Mouse (Mus musculus): Measurements from ENCODE around the gene Fam171a2. TPM values are rescaled to one million over a fixed set of nuclear protein-coding genes. Genes with fewer than 3 reads are reported as not detected.

Fam171a2 gene
- polyA plus RNA-seq, 1 experiment from 2014 or later, result 0.28 TPM

DNA sequence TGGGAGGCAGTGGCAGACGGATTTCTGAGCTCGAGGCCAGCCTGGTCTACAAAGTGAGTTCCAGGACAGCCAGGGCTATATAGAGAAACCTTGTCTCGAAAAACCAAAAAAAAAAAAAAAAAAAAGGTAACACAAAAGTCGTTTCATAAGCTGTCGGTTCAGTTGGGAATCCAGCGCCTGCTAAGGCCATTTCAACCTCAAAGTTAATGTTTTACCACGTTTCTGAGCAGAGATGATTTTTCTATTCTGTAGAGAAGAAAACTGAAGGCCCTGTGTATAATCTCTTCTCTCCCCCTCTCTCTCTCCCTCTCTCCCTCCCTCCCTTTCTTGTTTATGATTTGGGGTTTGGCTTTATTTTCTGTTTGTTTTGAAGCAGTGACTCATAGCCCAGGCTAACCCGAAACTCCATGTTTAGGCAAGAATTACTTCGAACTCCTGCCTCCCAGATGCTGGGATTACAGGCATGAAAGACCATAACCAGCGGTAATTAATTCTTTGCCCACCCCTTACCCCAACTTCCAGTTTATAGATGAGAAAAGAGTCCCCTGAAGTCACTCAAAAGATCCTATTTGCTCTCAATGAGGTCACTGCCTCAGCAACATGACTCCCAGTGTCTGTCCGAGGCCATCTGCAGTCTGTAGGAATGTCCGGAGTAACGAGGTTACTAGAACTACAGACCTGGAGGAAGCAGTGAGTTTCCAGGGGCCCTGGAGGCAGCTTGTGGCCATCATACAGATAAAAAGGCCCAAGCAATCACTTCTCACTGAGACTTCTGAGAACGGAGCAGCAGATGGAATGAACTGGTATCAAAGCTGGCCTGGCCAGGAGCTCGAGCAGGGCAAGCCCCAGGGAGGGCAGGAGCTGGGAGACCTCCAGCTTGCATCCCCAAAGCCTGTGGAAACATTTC, 38.3 kb downstream of the Fam171a2 start:
- H3K36me3 ChIP-seq (replicated peaks), result peaks cover 23% of the 10 kb centered on the region
- H3K27ac ChIP-seq (replicated peaks), result peak overlapping the region; percentile 98
- H3K9me3 ChIP-seq (replicated peaks), result no peaks in the 10 kb centered on the region
- peak overlapping the region; percentile 59 for H3K9ac ChIP-seq
- ATAC-seq (ENCODE audit: insufficient read depth), result no peak
- H3K27me3 ChIP-seq, result peaks cover 9% of the 10 kb centered on the region
- H3K4me2 ChIP-seq, result peak overlapping the region; percentile 95
- 35% methylated on average over 15 of the region's 15 CpGs for WGBS (ENCODE audit: insufficient replicate concordance)
- H3K4me1 ChIP-seq (replicated peaks), result peaks cover 66% of the 10 kb centered on the region
- peak overlapping the region; percentile 92 for H3K4me3 ChIP-seq (replicated peaks)

DNA sequence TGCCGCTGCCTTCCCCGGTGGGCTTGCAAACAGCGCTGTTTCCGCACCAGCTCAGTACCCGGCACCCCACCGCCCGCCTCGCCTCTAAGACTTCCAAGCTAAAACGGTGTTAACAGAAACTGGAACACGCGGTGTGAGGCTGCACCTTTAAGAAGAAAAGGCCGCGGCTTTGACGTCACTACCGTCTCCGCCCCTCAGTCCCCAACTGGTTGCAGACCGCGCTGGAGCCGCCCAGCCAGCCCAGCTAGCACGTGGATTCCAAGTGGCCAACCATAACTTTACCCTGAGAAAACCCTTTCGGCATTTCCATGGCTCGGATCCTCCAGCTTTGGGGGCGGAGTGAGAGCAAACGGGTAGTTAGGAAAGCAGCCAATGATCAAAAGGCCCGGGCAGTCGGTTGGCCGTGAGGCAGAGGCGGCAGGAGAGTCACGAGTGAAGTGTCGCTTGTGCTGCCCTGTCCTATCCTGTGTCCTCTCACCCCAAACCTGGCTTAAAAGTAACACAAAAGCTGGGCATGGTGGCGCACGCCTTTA, 39.1 kb downstream of the Fam171a2 start:
- peak overlapping the region; percentile 99 for H3K9ac ChIP-seq
- peaks cover 71% of the 10 kb centered on the region for H3K4me1 ChIP-seq (replicated peaks)
- H3K27ac ChIP-seq (replicated peaks), result peak overlapping the region; percentile 98
- under 1% methylated on average over 32 of the region's 32 CpGs for WGBS (ENCODE audit: insufficient replicate concordance)
- ATAC-seq (ENCODE audit: insufficient read depth), result peak; percentile 81
- no peaks in the 10 kb centered on the region for H3K9me3 ChIP-seq (replicated peaks)
- peak overlapping the region; percentile 95 for H3K4me2 ChIP-seq
- peaks cover 31% of the 10 kb centered on the region for H3K36me3 ChIP-seq (replicated peaks)
- H3K27me3 ChIP-seq, result peaks cover 6% of the 10 kb centered on the region
- H3K4me3 ChIP-seq (replicated peaks), result peak overlapping the region; percentile 92

DNA sequence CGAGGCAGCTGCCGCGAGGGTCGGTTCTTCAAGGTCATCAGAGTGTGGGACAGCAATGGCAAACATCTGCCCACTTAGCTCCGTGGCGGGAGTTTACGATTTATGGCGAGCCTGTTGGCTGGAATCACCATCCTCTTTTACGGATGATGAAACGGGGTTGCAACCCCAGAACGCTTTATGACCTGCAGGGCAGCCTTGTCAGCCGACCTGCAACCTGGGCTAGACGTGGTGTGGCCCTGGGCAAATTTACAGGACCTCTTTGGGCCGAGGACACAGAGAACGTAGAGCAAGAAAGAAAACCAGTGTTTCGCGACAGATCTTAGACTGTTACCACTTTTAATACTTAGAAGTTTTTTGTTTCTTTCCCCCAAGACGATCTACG, 39.7 kb downstream of the Fam171a2 start, which contains the start of gene Slc25a39:
Slc25a39 (minus strand) TSS at position 113 of the 382 bp plus-strand sequence.
- Histone ChIP-seq H3K9ac (peak within 1 kb of the TSS; percentile 99), H3K4me2 (peak within 1 kb of the TSS; percentile 95), H3K27ac (replicated peaks) (peak within 1 kb of the TSS; percentile 98), H3K36me3 (replicated peaks) (peaks cover 36% of the 10 kb centered on the region), H3K9me3 (replicated peaks) (no peaks in the 10 kb centered on the region), H3K4me3 (replicated peaks) (peak within 1 kb of the TSS; percentile 92), H3K27me3 (peaks cover under 1% of the 10 kb centered on the region; the same call in 1 of the 2 replicates), H3K4me1 (replicated peaks) (peaks cover 71% of the 10 kb centered on the region)
- WGBS (ENCODE audit: insufficient replicate concordance), result under 1% methylated on average over 19 of the region's 19 CpGs
- peak; percentile 21; the same call in 1 of the 2 replicates for ATAC-seq (ENCODE audit: insufficient read depth)

DNA sequence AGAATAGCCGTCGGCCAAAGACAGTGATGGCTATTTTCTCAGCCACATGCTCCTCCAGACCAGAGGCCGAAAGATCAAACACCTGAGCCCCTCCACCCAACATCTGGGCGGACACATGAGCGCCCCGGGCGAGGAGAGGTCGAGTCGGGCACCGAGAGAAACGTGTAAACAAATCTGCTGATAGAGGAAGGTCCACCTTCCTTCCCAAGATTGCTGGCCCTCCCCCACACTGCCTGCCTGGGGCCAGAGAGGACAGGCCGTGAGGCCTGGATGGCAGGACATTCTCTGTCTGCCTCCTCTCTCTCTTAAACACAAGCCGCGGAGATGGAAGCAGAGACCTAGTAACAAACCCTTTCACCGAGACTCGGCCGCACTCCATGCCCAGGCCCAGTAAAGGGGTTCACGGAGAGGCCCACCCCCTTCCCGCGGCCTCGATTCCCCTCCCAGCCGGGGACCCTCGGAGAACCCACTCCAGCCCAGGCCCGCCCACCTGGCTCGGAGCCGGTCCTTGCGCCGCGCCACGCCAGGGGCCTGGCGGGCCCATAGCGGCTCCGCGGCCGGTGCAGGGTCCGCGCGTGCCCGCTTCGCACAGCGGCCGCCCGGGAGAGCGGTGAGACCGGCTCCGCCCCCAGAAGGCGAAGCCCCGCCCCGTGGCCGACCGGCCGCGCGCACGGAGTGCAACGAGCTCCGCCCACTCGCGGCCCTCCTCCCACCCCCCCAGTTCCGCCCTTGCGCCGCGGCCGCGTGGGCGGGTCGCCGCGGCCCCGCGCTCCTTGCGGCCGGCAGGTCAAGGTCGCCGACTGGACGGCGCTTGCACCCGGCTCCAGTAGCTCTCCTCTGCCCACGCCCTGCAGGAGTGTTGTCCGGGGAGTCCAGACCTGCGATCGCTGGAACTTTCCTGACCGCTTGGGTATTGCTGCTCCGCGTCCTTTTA, 40.3 kb downstream of the Fam171a2 start:
- peaks cover 43% of the 10 kb centered on the region for H3K36me3 ChIP-seq (replicated peaks)
- H3K9me3 ChIP-seq (replicated peaks), result no peaks in the 10 kb centered on the region
- peak overlapping the region; percentile 92 for H3K4me3 ChIP-seq (replicated peaks)
- ATAC-seq (ENCODE audit: insufficient read depth), result peak; percentile 70
- H3K4me2 ChIP-seq, result peak overlapping the region; percentile 95
- under 1% methylated on average over 85 of the region's 85 CpGs for WGBS (ENCODE audit: insufficient replicate concordance)
- H3K27me3 ChIP-seq, result peaks cover 6% of the 10 kb centered on the region
- H3K27ac ChIP-seq (replicated peaks), result peak overlapping the region; percentile 98
- peak overlapping the region; percentile 99 for H3K9ac ChIP-seq
- peaks cover 71% of the 10 kb centered on the region for H3K4me1 ChIP-seq (replicated peaks)

DNA sequence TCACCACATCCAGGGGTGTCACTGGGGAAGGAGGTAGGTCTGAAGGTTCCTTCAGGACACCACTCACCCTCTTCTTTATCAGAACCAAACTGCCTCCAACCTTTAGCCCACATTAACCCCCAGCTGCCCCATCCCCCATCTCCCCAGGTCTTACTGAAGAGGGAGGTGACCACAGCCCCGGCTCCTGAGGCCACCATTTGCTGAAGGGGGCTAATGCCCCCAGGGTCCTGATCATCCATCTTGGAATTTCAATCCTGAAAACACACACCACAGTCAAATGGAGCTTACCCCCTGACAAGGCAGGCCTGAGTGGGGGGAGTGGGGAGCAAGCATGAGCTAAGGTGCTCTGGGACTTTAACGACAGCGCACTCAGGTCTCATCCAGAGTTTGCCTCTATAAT, 41.1 kb downstream of the Fam171a2 start:
- peaks cover 51% of the 10 kb centered on the region for H3K36me3 ChIP-seq (replicated peaks)
- 17% methylated on average over 3 of the region's 3 CpGs for WGBS (ENCODE audit: insufficient replicate concordance)
- H3K4me1 ChIP-seq (replicated peaks), result peaks cover 72% of the 10 kb centered on the region
- H3K9ac ChIP-seq, result peak overlapping the region; percentile 99
- peak overlapping the region; percentile 97 for H3K27ac ChIP-seq (replicated peaks)
- no peak for ATAC-seq (ENCODE audit: insufficient read depth)
- H3K27me3 ChIP-seq, result peaks cover 14% of the 10 kb centered on the region
- H3K4me2 ChIP-seq, result peak overlapping the region; percentile 95
- no peaks in the 10 kb centered on the region for H3K9me3 ChIP-seq (replicated peaks)
- peak overlapping the region; percentile 92 for H3K4me3 ChIP-seq (replicated peaks)

DNA sequence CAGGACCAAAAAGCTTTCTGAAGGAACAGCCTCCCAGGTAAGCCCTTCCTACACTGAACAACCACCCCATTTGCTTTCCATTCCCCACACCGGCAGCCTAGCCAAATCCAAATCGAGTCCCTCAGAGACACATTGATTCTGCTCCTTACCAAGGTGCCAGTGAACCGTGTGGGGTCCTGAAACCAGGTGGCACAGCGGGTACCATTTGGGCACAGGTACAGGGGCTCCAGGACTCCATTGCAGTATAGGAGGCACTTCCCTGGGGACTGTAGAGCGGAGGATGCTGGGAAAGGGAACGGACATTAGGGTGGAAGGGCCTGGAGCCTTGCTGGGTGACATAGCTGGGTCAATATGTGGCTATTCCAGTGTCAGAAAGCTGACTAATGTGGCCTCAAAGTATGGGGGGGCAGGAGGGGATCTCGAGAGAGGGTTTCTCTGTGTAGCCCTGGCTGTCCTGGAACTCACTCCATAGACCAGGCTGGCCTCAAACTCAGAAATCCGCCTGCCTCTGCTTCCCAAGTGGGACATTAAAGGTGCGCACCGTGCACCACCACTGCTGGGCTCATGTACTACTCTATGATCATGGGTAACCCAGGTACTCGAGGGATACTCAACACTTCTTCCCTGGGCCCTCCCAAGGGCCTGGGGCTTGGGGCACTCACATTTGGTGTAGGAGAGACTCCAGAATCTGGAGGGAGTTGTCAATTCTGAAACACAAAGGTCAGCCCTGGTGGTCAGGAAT, 41.8 kb downstream of the Fam171a2 start:
- H3K36me3 ChIP-seq (replicated peaks), result peaks cover 51% of the 10 kb centered on the region
- H3K4me2 ChIP-seq, result peak overlapping the region; percentile 95
- peaks cover 72% of the 10 kb centered on the region for H3K4me1 ChIP-seq (replicated peaks)
- WGBS (ENCODE audit: insufficient replicate concordance), result 74% methylated on average over 11 of the region's 11 CpGs
- H3K9ac ChIP-seq, result peak overlapping the region; percentile 99
- ATAC-seq (ENCODE audit: insufficient read depth), result no peak
- peak overlapping the region; percentile 92 for H3K4me3 ChIP-seq (replicated peaks)
- peaks cover 20% of the 10 kb centered on the region for H3K27me3 ChIP-seq
- H3K27ac ChIP-seq (replicated peaks), result peak overlapping the region; percentile 97
- no peaks in the 10 kb centered on the region for H3K9me3 ChIP-seq (replicated peaks)

DNA sequence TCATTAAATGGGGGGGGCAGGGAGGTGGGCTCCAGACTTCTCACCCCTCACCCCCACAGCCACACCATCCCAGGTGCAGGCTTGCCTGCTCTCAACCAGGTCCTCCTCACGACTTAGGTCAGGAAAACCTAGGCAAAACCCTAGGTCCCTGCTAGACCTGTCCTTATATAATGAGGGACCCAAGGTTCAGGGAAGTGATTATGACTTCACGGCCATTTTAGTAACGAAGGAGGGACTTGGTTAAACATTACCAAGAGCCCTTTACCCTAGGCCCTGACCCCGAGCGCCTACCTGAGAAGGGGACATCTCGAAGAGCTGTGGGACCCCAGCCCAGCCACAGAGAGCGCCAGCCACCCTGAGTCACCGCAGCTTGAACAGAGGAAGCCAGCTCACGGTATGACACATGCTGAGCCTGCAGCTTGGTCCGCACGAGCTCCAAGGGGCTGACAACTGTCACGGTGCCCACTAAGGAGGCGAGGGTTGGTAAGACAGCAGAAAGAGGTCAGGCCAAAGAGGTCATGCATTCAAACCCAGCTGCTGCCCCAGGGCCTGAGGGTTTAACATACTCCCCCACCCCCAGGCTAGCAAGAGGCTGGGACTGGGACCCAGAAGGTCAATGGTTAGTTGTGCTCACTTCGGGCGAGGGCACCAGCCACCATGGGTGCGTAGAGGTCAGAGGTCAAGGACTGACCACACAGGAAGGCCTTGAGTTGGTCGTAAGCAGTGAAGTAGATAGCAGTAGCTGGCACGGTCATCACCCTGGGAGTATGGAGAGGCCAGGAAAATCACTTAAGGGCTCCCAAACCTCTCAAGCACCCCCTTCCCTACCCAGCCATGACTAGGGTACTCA, 43.1 kb downstream of the Fam171a2 start:
- H3K4me2 ChIP-seq, result peak overlapping the region; percentile 95
- peak overlapping the region; percentile 92 for H3K4me3 ChIP-seq (replicated peaks)
- WGBS (ENCODE audit: insufficient replicate concordance), result 81% methylated on average over 18 of the region's 18 CpGs
- peak overlapping the region; percentile 99; the same call in 1 of the 2 replicates for H3K9ac ChIP-seq
- H3K27me3 ChIP-seq, result peaks cover 34% of the 10 kb centered on the region
- H3K27ac ChIP-seq (replicated peaks), result 0 out of 2 replicates have a peak overlapping the region, but pooled peaks have one; percentile 3
- peaks cover 51% of the 10 kb centered on the region for H3K36me3 ChIP-seq (replicated peaks)
- no peak for ATAC-seq (ENCODE audit: insufficient read depth)
- H3K4me1 ChIP-seq (replicated peaks), result peaks cover 74% of the 10 kb centered on the region
- no peaks in the 10 kb centered on the region for H3K9me3 ChIP-seq (replicated peaks)

DNA sequence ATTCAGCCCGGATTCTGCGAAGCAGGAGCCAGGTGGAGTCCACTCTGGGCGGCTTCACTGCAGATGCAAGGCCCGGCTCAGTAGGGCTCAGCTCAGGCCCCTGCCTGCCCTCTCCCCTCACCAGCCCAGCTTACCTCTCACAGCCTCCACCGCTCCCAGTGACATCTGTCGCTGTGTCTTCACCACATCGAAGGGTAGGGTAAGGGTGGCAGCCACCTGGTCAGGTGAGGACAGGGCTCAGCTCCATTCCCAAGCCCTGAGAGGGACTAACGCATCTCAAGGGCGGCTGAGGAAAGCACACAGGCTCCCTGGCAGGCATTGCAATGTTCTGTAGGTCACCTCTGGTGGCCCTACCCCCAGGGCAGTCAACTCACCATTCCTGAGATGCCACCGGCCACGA, 43.8 kb downstream of the Fam171a2 start:
- Histone ChIP-seq H3K4me3 (replicated peaks) (no peak overlapping the region), H3K9ac (no peak overlapping the region), H3K9me3 (replicated peaks) (no peaks in the 10 kb centered on the region), H3K36me3 (replicated peaks) (peaks cover 51% of the 10 kb centered on the region), H3K27ac (replicated peaks) (0 out of 2 replicates have a peak overlapping the region, but pooled peaks have one; percentile 11), H3K4me1 (replicated peaks) (peaks cover 73% of the 10 kb centered on the region), H3K27me3 (peaks cover 41% of the 10 kb centered on the region), H3K4me2 (no peak overlapping the region)
- no peak for ATAC-seq (ENCODE audit: insufficient read depth)
- WGBS (ENCODE audit: insufficient replicate concordance), result 94% methylated on average over 11 of the region's 11 CpGs

DNA sequence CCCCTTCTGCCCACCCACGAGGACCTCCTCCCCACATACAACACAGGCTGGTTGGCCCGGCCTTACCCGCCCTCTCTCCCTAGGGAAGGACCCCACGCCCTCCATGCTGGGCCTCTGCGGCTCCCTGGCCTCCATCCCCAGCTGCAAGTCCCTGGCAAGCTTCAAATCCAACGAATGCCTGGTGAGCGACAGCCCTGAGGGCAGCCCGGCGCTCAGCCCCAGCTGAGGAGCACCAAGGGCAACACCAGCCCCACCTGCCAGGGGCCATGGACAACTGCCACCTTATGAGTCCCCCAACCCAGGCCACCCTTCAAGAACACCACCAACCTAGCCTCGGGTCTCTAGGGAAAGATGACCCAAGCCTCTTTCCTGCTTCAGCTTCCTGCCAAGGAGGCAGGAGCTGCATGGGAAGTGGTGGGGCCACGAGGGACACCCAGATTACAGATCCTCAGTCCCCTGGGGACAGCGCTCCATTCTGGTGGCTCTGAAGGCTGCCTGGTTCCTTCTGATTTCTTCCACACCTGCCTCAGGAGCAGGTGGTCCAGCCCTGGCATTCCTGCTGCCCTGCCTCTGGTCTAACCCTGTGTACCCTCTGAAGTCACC, 45.5 kb downstream of the Fam171a2 start:
- peaks cover 51% of the 10 kb centered on the region for H3K36me3 ChIP-seq (replicated peaks)
- H3K4me3 ChIP-seq (replicated peaks), result no peak overlapping the region
- WGBS (ENCODE audit: insufficient replicate concordance), result 64% methylated on average over 12 of the region's 12 CpGs
- H3K9ac ChIP-seq, result no peak overlapping the region
- no peak overlapping the region for H3K27ac ChIP-seq (replicated peaks)
- H3K27me3 ChIP-seq, result peaks cover 58% of the 10 kb centered on the region
- ATAC-seq (ENCODE audit: insufficient read depth), result no peak
- H3K4me1 ChIP-seq (replicated peaks), result peaks cover 65% of the 10 kb centered on the region
- H3K4me2 ChIP-seq, result no peak overlapping the region
- no peaks in the 10 kb centered on the region for H3K9me3 ChIP-seq (replicated peaks)

Data from liver, embryonic 15.5 days (tissue).